Mouse (Mus musculus) lung, embryonic 16.5 days (tissue): ENCODE data around the gene Zfp704. TPM values are rescaled to one million over a fixed set of nuclear protein-coding genes. Genes with fewer than 3 reads are reported as not detected.

Experiments used
- ATAC-seq: fragments of 200-750 bp; cut with Nextera tagmentation; 2 replicates; pipeline ENCODE4 v1.8.0; 2017; ENCODE audit warnings: low read depth, mild to moderate bottlenecking, moderate library complexity
- H3K27ac ChIP-seq: fragments of 300-500 bp; sonication (generic); 2 replicates; pipeline ENCODE4 v1.5.1; 2014; ENCODE audit warnings: mild to moderate bottlenecking, control low read depth, low read length
- H3K27me3 ChIP-seq: fragments of 300-500 bp; sonication (generic); 2 replicates; pipeline ENCODE4 v1.6.1; 2014; ENCODE audit warnings: low read depth, low read length, mixed read lengths; ENCODE audit not compliant: control insufficient read depth, insufficient read depth
- H3K36me3 ChIP-seq: fragments of 300-500 bp; sonication (generic); 2 replicates; pipeline ENCODE4 v1.6.1; 2014; ENCODE audit warnings: low read length; ENCODE audit not compliant: control insufficient read depth, insufficient read depth
- H3K4me1 ChIP-seq: fragments of 300-500 bp; sonication (generic); replicated peaks from 2 replicates; pipeline ENCODE4 v1.6.1; 2014; ENCODE audit warnings: low read length, mixed read lengths; ENCODE audit not compliant: control insufficient read depth, insufficient read depth
- H3K4me2 ChIP-seq: fragments of 300-500 bp; sonication (generic); 2 replicates; pipeline ENCODE4 v1.6.1; 2014; ENCODE audit warnings: low read depth, low read length, control low read depth
- H3K4me3 ChIP-seq: fragments of 300-500 bp; sonication (generic); 2 replicates; pipeline ENCODE4 v1.5.1; 2014; ENCODE audit warnings: mild to moderate bottlenecking, low read length, control low read depth
- H3K9ac ChIP-seq: fragments of 300-500 bp; sonication (generic); 2 replicates; pipeline ENCODE4 v1.6.1; 2014; ENCODE audit warnings: low read length, control low read depth
- H3K9me3 ChIP-seq: fragments of 300-500 bp; sonication (generic); 2 replicates; pipeline ENCODE4 v1.6.1; 2016; ENCODE audit warnings: low read length; ENCODE audit not compliant: control insufficient read depth
- WGBS: fragments of 180-500 bp; shearing (Covaris S2); extraction: QIAGEN DNeasy Blood & Tissue Kit; methylation state at CpG from one replicate; pipeline ENCODE4 v1.1.7; 2014; 5-methylcytosine and 5-hydroxymethylcytosine counted together
- polyA plus RNA-seq: library from polyadenylated mRNA; unstranded; fragments of >200 nt; fragmentation: Nextera tagmentation; extraction: Ambion mirVana; gene quantifications from 2 replicates; pipeline ENCODE4 v1.2.1, GENCODE M21; 2015

Gene Zfp704
- polyA plus RNA-seq, 1 experiment from 2014 or later, result 8.9 TPM

DNA sequence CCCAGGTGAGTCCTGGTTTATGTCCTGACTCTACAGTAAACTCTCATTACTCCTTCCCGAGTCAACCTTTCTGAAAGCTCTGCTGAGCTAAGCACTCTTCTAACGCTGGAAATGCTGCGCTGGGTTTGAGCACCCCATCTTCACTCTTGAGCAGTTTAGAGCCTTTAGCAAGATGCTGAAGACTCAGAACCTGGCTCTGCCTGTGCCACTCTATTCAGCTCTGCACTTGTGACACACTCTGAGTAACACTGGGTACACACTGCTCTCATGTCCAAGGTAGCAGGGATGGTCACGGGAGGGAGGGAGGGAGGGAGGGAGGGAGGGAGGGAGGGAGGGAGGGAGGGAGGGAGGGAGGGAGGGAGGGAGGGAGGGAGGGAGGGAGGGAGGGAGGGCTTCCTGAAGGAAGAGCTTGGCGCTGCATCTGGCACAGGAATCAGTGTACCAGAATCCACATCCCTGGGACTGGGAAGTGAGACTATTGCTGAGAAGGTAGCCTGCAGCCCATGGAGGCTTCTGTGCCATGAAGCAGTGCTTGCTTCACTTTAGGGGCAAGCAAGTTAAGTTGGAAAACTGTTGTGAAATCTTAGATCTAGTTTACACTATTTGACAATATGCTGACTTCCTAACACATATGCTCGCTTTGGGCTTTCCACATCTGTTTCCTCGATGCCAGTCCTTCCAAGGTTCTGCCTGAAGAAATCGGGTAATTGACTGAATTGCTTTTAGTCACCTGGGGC is 93.6 kb downstream of the Zfp704 start:
- no peaks in the 10 kb centered on the region for H3K27me3 ChIP-seq
- no peak for ATAC-seq
- no peak overlapping the region for H3K27ac ChIP-seq
- H3K4me1 ChIP-seq, result peaks cover 37% of the 10 kb centered on the region
- H3K9me3 ChIP-seq, result no peaks in the 10 kb centered on the region
- H3K9ac ChIP-seq, result no peak overlapping the region
- 69% methylated on average over 7 of the region's 8 CpGs for WGBS
- H3K36me3 ChIP-seq, result no peaks in the 10 kb centered on the region
- H3K4me3 ChIP-seq, result no peak overlapping the region
- H3K4me2 ChIP-seq, result no peak overlapping the region

GRCm38 (mm10) chr3:9515527-9515926 is 94.4 kb downstream of the Zfp704 start:
- no peak for ATAC-seq
- Histone ChIP-seq H3K4me1 (peaks cover 30% of the 10 kb centered on the region), H3K4me3 (no peak overlapping the region), H3K27me3 (no peaks in the 10 kb centered on the region), H3K27ac (no peak overlapping the region), H3K4me2 (no peak overlapping the region), H3K36me3 (no peaks in the 10 kb centered on the region), H3K9me3 (no peaks in the 10 kb centered on the region), H3K9ac (no peak overlapping the region)
- WGBS, result 42% methylated on average over 8 of the region's 8 CpGs

GRCm38 (mm10) chr3:9513703-9514110 is 96.2 kb downstream of the Zfp704 start:
- H3K4me3 ChIP-seq, result no peak overlapping the region
- no peak overlapping the region for H3K9ac ChIP-seq
- no peaks in the 10 kb centered on the region for H3K27me3 ChIP-seq
- ATAC-seq, result no peak; the same call in 1 of the 2 replicates
- WGBS, result 59% methylated on average over 7 of the region's 7 CpGs
- H3K27ac ChIP-seq, result no peak overlapping the region
- H3K36me3 ChIP-seq, result no peaks in the 10 kb centered on the region
- no peak overlapping the region for H3K4me2 ChIP-seq
- no peaks in the 10 kb centered on the region for H3K9me3 ChIP-seq
- H3K4me1 ChIP-seq, result peaks cover 14% of the 10 kb centered on the region; the same call in 1 of the 2 replicates

DNA sequence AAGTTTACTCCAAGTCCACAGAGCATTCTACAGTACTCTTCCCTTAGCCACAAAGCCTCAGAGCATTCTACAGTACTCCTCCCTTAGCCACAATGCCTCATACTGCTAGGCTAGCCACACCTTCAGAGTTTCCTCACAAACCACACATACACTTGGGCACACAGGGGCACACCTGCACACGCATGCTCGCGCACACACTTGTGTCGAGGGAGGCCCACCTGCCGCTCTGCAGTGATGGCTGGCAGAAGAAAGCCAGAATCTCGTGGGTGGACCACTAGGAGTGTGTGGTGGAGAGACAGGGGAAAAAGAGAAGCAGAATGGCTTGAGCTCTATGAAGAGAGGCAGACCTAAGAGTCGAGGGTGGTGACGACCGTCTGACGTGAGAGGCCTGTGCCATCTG is 97.7 kb downstream of the Zfp704 start:
- H3K36me3 ChIP-seq, result no peaks in the 10 kb centered on the region
- H3K4me3 ChIP-seq, result no peak overlapping the region
- no peak overlapping the region for H3K27ac ChIP-seq
- no peak overlapping the region for H3K4me2 ChIP-seq
- H3K27me3 ChIP-seq, result no peaks in the 10 kb centered on the region
- no peaks in the 10 kb centered on the region for H3K9me3 ChIP-seq
- WGBS, result 92% methylated on average over 10 of the region's 10 CpGs
- no peak for ATAC-seq
- H3K4me1 ChIP-seq, result peaks cover 9% of the 10 kb centered on the region; the same call in 1 of the 2 replicates
- no peak overlapping the region for H3K9ac ChIP-seq

DNA sequence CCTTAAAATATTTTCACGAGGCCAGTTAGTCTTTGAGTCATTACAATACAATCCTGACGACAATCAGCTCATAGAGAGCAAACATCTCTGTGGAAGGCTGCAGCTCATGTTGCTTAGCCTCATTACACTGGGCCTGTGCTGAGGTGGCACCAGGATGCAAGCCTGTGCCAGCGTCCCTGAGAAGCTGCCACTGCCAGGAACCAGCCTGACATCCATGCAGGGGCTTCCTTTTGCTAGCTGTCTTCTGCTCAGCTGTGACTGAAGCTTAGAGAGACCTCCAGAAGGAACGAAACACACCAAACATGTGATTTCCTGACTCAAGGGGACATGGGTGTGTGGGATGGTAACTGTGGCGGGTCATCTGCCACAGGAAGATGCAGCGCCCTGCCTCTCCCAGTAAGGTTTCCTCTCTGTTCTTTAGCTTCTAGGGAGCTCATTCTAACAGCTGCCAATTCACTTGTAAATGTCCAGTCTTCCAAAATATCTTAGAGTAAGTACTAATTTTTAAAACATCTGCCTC is 104.1 kb downstream of the Zfp704 start:
- no peak for ATAC-seq
- 54% methylated on average over 6 of the region's 6 CpGs for WGBS
- Histone ChIP-seq H3K27me3 (no peaks in the 10 kb centered on the region), H3K4me2 (no peak overlapping the region), H3K27ac (no peak overlapping the region), H3K9me3 (no peaks in the 10 kb centered on the region), H3K9ac (no peak overlapping the region), H3K4me1 (peaks cover 7% of the 10 kb centered on the region), H3K36me3 (no peaks in the 10 kb centered on the region), H3K4me3 (no peak overlapping the region)

GRCm38 (mm10) chr3:9504371-9504770 is 105.5 kb downstream of the Zfp704 start:
- WGBS, result 90% methylated on average over 4 of the region's 4 CpGs
- Histone ChIP-seq H3K4me2 (no peak overlapping the region), H3K4me3 (no peak overlapping the region), H3K4me1 (peaks cover 21% of the 10 kb centered on the region), H3K9me3 (no peaks in the 10 kb centered on the region), H3K36me3 (no peaks in the 10 kb centered on the region), H3K27me3 (no peaks in the 10 kb centered on the region), H3K27ac (no peak overlapping the region), H3K9ac (no peak overlapping the region)
- ATAC-seq, result no peak

GRCm38 (mm10) chr3:9500725-9501124 is 109.2 kb downstream of the Zfp704 start:
- peak; percentile 98 for ATAC-seq
- Histone ChIP-seq H3K27me3 (no peaks in the 10 kb centered on the region), H3K9me3 (no peaks in the 10 kb centered on the region), H3K9ac (no peak overlapping the region), H3K27ac (peak overlapping the region; percentile 47), H3K4me2 (peak overlapping the region; percentile 12), H3K4me3 (no peak overlapping the region), H3K4me1 (peaks cover 24% of the 10 kb centered on the region), H3K36me3 (no peaks in the 10 kb centered on the region)
- WGBS, result 7% methylated on average over 6 of the region's 6 CpGs

- Histone ChIP-seq H3K4me1 (peaks cover 24% of the 10 kb centered on the region), H3K9ac (no peak overlapping the region), H3K4me3 (no peak overlapping the region), H3K27me3 (no peaks in the 10 kb centered on the region), H3K36me3 (no peaks in the 10 kb centered on the region), H3K9me3 (no peaks in the 10 kb centered on the region), H3K27ac (peak overlapping the region; percentile 56; the same call in 1 of the 2 replicates), H3K4me2 (0 out of 2 replicates have a peak overlapping the region, but pooled peaks have one; percentile 6)
- ATAC-seq, result peak; percentile 52
- WGBS, result 38% methylated on average over 8 of the region's 8 CpGs
Measured at GRCm38 (mm10) chr3:9499994-9500553, 109.8 kb downstream of the Zfp704 start.

GRCm38 (mm10) chr3:9499489-9499888 is 110.4 kb downstream of the Zfp704 start:
- Histone ChIP-seq H3K4me3 (no peak overlapping the region), H3K36me3 (no peaks in the 10 kb centered on the region), H3K4me2 (no peak overlapping the region), H3K4me1 (peaks cover 24% of the 10 kb centered on the region), H3K9ac (no peak overlapping the region), H3K27me3 (no peaks in the 10 kb centered on the region), H3K9me3 (no peaks in the 10 kb centered on the region), H3K27ac (no peak overlapping the region)
- 29% methylated on average over 5 of the region's 5 CpGs for WGBS
- no peak for ATAC-seq
